ENCODE assay signal across 16 mouse cellular contexts in the genomic region with DNA sequence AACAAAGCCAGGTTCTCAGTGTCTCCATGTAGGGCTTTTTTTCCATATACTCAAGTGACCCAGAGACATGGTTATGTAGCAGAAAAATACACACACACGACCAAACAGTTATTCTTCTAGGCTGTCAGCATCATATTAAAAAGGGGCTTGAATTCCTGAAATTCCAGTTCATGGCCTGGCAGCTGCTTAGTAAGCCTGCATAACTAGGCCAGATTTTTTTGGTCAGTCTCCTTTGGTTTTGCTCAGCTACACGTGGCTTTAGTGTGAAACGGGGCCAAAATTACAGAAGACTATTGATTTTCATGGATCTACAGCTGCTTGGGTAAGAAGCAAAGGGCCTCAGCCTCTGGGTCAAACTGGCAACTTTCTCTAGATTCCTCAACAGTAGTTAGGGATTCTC.
A peak's percentile ranks its signal among the peaks of the same experiment; 100 is the strongest.
DNase-seq lines count a peak whose midpoint lies in the region.
"Had no signal": no experiment of that assay in that cellular context is flagged by ENCODE, and none has a peak within 500 bp of the region (broad histone marks: within the 10 kb centered on the region; RNA-seq: fewer than 3 reads in every experiment).

No protein-coding gene starts in this region.

- peak; percentile 12 for DNase-seq in embryo, embryonic 10 days (ENCODE audit: low spot score)
- no peak for DNase-seq in embryo, embryonic 9.5 days (ENCODE audit: extremely low spot score)
- peak; percentile 12 for DNase-seq in kidney, postnatal 14 days
- no peak for DNase-seq in kidney, adult 9 months
- DNase-seq in embryo, embryonic 11 days, result peak; percentile 29
- DNase-seq in mesoderm, embryonic 11.5 days (ENCODE audit: low read depth, low spot score), result peak; percentile 55
- DNase-seq in urinary bladder, postnatal 36 days (ENCODE audit: low spot score in 2 of 2), result no peak
- no peak for DNase-seq in spleen, postnatal 4 days (ENCODE audit: low spot score in 2 of 2)
- DNase-seq: cerebellum, adult 18-20 months; cerebellum, postnatal 36 days; forebrain, postnatal 0 days; kidney, postnatal 25 days; left cerebral cortex, postnatal 4 days; lung, postnatal 14 days; spleen, adult 18-20 months; thymus, postnatal 4 days had no signal

Comparison
In these comparisons a context has a peak if more than half of its experiments do, and no peak if none do; other contexts are left out.
1. DNase-seq: peak in embryo, embryonic 10 days (single experiment), kidney, postnatal 14 days (single experiment), embryo, embryonic 11 days (single experiment) and mesoderm, embryonic 11.5 days (single experiment); none in embryo, embryonic 9.5 days (single experiment), kidney, adult 9 months (single experiment), urinary bladder, postnatal 36 days (0 of 2) and spleen, postnatal 4 days (0 of 2).